Mouse (Mus musculus) right cerebral cortex, postnatal 25 days (tissue): ENCODE results near the gene Son.

Source experiments
- DNase-seq: peaks from one replicate; pipeline ENCODE4 v3.0.0; 2022

Son gene

DNA sequence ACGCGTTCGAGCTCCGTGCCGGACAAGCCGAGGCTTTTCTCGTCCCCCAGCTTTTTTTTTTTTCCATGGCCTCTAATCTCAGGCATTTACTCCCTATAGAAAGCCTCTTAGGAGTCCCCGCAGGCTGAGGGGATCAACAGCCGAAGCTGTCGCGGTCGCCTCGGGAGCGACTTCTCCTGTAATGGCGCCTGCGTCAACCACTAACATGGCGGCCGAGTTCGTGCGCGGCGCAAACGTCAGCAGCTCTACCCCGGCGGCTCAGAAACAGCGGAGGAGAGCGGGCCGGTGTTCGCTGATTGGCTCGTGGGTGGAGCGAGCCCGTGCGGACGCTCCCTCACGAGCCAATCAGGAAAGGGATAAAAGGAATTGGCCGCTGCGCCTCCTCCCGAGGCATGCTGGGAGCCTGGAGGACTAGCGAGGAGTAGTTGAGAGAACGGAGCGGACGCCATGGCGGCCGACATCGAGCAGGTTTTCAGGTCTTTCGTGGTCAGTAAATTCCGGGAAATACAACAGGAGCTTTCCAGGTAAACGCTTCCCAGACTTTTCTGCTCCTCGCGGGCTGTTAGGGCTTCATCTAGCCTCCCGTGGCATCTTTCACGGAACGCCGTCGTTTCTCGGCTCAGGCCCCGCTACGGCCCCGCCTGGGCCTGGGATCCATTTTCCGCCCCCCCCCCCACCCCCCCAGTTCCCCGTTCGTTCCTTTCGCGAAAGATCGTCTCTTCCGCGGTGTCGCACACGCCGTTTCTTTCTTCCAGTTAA lies at the start of gene Son:
Gene Son (plus strand): TSS at position 46 of the 759 bp plus-strand sequence.
- DNase-seq: peak; percentile 97

DNA sequence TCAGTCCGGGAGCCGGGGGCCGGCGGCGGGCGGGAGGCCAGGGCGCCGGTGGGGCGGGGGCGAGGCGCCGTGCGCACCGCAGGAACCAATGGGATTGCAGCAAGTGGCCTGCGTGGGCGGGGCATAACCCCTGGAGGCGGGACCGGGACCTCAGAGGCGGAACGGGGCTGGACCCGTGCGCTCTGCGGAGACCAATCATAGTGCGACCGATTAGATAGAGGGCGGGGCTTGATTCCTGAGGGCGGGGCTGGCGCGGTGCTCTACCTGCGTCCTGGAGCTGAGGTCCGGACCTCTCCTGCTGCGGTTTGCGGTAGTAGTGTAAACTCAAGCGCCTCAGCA lies 49.7 kb upstream of the Son start, which contains the start of gene Tmem50b:
Gene Tmem50b (minus strand): TSS at position 129 of the 339 bp plus-strand sequence.
- peak; percentile 99 for DNase-seq

DNA sequence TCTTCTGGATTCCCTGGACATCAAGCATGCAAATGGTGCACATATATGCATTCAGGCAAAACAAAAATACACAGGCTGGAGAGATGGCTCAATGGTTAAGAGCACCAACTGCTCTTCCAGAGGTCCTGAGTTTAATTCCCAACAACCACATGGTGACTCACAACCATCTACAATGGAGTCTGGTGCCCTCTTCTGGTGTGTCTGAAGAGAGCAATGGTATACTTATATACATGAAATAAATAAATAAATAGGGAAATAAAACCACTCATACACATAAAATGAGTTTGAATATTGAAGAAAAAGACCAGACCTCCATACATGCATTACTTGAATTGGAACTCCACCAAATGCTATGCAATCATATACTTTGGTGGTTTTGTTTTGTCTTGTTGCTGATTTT lies 48.1 kb upstream of the Son start:
- no peak for DNase-seq

DNA sequence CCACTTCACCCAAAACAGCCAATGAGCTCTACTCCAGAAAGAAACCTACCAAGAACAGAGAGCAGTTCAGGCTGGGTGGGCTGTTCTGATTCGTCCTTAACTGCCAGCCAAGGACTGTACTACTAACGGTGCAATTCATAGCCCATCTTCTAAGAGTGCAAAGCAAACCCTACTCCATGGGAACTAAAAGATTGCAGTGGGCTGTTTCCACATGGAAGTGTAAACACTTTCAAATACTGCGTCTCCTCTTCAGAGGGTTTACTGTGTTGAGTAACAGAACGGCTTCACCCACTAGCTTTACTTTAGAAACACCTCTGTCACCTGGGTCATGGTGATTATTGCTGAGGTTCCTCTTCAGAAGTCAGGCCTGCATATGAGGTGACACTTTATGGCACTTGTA lies 46.2 kb upstream of the Son start:
- no peak for DNase-seq

DNA sequence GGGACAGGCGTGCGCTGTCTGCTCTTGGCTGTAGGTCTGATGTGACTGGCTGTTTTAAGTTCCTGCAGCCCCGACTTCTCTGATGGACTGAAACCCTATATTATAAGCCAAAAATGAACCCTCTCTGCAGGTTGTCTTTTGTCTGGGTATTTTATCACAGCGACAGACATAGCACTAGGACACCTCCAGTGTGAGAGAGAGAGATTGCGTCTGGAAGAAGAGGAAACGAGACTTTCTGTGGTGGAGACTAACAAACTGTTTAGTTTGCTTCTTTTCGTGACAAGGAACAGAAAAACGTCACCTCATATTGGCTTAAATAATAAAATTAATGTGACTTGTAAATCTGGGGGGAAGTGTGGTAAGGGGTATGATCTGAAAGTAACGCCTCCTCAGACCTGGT lies 45.6 kb upstream of the Son start:
- no peak for DNase-seq

DNA sequence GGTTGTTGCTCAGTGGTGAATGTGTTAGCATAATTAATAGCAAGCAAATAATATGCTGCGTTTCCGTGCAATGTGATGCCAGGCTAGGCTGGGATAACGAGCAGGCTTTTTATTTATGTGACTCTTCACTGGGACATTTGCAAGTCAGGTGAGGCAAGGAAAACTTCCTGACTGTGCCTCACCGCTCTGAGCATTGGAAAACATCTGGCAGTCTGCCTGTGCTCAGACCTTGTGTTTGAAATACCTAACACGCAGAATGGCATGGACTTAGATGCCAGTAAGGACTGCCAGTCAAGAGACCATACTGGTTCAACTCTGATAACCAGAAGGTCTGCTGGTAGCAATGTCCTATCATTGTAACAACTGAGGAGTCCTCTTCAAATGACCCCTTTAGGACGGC lies 42.1 kb upstream of the Son start:
- no peak for DNase-seq

DNA sequence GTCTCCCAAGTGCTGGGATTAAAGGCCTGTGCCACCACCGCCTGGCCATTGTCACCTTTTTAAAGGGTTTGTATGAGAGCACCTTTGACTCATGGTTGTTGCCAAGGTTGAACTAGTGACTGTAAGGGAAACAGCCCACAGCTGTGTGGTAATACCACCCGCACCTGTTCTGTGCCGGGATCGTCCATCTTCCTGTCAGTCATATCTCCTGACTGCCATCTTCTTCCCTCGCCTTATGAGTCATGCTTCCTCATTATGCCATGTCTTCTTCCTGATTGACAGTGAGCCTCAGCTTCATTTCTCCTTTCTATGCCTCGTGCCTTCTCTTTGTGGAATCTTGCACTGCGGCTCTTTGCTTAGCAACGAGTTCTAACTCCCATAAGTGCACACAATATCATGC lies 40.3 kb upstream of the Son start:
- no peak for DNase-seq

DNA sequence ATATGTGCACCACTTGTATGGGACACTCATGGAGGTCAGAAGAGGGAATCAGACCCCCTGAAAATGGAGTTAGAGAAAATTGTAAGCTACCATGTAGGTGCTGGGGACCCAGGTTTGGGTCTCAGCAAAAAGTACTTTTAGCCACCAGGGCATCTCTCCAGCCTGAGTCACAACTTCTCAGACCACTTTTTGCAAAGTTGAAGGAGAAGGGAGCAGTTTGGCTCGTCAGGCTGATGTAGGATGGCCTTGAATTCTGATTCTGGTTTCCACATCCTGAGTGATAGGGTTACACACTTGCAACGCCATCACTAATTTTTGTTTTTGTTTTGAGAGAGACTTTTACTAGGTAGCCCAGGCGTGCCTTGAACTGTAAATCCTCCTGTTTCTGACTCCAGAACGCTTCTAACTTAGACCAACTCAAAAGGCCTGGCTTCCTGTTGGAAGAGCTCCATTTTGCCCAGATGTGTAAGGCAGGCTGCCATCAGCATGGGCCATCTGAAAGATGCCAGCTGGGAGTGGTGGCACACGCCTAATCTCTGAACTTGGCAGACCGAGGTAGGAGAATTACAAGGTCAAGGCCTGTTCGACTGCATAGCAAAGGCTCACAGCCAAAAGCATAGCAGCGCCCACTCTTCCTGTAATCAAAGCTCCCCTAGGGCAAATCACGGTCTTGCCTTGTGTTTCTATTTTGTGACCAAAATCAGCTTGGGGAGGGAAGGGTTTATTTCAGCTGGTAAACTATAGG lies 37.6 kb upstream of the Son start:
- no peak for DNase-seq

DNA sequence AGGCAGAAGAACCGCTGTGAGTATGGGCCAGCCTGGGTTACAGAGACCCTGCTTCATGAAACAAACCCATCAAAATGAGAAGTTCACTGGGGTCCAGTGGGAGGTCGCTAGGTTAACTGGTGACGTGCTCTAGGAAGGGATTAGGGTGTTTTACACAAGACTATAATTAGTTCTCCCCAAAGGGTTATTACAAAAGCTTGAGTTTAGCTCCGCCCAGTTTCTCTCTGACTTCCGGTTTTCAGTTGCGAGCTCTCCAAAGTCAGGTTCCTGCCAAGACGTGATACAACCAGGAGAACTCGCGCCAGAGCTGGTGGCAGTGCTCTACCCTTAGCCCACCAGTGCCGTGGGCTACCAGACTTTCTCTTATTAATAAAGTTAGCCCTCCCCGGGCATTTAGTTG lies 36.1 kb upstream of the Son start:
- no peak for DNase-seq

DNA sequence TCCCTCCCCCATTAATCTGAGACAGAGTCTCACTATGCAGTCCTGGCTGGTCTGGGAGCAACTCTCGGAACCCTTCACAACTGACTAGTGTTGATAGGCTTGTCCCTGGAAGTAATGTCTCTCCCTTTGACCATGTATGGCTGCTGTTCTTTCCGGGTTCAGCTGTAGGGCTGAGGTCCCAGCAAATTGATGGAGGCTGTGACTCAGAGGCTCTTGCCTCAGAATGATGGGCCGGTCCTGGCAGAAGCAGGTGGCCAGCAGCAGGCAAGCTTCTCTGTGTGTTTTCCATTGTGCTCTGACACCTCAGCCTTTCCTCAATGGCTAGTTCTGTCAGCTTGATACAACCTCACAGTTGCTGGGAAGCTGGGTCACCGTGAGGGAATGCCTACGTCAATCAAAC lies 34.8 kb upstream of the Son start:
- DNase-seq: no peak

DNA sequence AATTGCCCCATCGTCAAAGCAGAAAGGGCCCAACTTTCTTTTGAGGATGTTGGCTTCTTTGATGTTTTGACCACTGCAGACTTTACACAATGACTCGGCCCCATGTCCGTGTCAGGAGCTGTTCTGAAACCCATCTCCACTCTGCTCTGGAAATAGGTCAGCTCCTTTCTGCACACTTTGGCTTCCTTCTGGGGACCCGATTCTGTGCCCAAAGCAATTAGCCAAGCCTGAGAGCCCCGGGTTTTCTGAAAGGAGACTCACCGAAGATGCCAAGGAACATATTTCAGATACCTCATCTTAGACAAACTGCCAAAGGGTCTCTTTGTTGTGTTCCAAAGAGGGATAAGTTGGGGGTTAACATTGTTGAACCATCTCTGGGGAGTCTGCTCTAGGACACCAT lies 32.8 kb upstream of the Son start:
- no peak for DNase-seq

DNA sequence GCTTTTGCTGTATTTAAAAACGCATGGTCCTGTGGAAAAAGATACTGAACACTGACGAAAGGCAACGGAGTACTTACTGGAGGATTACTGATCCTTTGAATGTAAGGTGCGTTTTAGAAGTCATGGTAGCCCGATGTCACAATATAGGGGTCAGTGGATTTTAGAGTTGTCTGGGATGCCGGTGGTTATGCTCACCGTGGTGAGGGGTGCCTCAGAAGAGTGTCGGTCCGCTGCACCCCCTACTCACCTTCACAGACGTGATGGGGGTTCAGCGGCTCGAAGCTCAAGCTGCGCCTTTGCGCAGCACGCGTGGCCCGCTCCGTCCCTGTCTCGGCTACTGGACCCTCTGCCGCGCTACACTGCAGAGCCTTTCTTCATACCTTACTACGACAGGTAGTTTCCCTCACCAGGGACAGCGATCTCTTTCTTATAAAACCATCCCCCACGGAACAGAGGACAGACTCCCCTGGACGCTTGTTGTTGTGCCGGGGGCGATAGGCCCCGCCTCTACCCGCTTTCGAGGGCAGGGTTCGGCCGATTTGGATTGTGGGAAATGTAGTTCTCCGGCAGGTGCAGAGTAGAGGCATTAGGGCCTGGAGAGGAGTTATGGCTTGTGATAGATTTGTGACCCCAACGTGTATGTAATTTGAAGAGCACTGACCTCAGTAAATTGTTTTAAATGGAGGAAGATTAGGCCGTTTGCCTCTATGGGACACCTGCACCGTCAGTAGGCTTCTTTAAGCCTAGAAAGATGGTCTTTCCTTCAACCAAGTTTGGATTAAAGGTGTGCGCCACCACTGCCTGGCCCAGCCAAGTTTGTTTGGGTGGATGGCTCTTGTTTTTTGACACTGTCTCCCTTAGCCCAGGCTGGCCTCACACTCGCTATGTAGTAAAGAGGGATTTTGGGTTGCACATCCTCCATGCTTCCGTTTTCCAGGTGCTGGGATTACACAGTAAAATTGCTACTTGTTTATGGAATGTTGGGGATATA lies 28.5 kb upstream of the Son start, which contains the start of gene Dnajc28:
Gene Dnajc28 (minus strand): TSS at position 516 of the 991 bp plus-strand sequence.
- peak; percentile 83 for DNase-seq

DNA sequence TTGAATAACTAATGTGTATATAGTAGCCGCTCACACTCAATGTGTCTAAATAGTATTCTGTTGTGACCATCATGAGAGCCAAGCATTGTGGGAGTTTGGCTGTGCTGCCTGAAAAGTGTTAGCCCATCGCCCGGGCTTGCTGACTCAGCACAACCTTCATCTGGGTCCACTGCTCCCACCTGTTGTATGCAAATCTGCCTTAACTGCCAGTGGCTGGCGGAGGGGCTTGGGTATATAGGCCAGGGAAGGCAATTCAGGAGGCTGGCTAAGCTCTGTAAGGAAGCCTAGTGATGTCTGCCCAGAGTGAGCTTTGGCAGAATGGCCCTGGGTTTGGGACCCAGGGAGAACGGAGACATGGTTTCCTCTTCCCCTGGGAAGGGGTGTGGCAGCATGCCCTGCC lies 27.1 kb upstream of the Son start:
- DNase-seq: no peak

DNA sequence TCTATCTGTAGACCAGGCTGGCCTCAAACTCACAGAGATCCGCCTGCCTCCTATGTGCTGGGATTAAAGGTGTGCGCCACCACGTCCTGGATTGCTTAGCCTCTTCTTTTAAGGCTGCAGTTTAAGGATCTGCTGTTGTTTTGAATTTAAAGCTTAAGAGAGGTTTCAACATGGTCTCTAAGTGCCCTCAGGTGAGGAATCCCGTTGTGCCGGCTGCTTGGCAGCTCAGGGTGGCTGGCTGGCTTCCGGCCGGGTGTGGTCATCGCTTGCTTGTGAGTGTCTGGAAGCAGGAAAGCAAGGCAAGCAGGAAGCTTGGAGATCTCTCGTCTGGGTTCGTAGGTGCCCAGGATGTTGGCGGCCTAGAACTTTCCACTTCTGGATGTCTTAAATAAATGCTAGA lies 26.3 kb upstream of the Son start:
- DNase-seq: no peak

DNA sequence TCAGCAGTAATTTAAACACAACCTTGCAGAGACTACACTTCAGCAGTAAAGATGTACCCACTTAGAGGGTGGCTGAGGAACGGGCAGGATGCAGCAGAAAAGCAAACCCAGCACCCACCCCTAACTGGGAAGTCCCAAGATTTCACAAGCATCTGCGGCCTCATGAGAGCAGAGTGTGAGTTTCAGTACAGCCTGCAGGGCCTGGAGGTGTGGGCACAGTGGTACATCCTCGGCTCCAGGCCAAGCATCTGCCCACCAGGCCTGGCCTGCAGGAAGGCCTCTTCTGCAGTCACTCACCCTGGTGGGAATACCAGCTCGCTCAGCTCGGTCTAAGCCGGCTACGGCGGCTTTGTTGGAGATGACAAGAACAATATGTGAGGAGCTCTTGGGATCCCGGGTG lies 24.2 kb upstream of the Son start:
- DNase-seq: no peak

DNA sequence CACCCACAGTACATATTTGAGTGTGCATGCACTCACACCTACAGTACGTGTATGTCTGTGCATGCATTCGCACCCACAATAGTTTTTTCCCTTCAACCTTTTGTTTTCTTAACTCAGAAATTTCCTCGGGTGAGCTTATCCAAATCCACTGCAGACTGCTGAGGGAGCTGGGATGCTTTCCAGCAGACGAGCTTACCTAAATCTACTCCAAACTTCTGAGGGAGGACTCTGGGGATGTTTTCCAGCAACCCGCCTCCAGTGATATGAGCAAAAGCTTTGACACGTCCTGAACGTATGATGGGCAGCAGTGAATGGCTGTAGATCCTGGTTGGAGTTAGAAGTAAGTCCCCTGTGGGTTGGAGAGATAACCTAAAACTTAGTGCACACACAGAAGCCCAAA lies 19.5 kb upstream of the Son start:
- DNase-seq: no peak

DNA sequence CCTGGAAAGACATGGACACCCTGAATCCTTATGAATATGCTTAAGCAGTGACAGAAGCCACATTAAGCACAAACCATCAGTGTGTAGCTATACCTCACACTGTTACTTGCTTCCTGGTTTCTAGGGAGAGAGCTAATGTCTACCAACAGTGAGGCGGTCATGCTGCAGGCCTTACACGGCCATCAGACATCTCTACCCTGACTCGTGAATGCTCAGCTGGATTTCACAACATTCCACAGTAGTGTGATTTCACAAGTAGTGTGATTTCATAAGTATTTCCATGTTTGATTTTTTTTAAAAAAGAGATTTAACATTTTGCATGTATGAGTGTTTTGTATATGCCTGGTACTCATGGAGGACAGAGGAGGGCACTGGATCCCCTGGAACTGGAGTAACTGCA lies 18.6 kb upstream of the Son start:
- no peak for DNase-seq

DNA sequence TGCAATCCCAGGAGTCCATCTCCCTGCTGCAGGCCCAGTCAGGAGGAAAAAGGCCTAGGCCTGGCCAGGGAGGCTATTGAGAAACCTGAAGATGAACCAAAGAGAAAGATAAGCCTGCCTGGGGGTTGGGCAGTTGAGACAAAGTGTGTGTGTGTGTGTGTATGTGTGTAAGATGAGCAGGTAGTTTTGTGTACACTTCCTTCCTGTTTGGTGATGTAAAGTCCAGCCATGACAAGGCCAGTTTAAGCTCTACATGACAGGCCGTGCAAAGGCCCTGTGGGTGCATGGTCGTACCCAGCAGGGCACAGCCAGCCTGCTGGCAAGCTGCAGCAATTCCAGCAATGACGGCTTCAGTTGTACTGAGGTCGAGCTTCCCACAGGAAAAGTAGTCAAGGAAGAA lies 17.6 kb upstream of the Son start:
- DNase-seq: no peak

DNA sequence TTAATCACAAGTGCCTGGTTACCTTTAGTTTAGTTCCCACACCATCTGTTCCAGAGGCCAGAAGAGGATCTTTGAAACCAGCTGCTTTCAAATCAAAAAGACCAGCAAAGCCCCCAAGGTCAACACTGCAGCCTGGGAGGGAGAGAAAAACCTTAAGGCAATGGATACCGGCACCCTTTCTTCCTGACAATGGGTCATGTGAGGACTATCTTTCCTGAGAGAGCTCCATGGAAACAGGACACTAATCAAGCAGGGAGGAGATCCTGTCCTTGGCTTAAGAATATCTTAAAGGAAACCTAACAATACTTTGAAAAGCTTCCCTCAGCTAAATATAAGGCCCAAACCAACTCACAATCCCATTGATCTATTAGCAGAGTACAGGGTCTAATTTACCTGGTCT lies 16.7 kb upstream of the Son start:
- DNase-seq: no peak

DNA sequence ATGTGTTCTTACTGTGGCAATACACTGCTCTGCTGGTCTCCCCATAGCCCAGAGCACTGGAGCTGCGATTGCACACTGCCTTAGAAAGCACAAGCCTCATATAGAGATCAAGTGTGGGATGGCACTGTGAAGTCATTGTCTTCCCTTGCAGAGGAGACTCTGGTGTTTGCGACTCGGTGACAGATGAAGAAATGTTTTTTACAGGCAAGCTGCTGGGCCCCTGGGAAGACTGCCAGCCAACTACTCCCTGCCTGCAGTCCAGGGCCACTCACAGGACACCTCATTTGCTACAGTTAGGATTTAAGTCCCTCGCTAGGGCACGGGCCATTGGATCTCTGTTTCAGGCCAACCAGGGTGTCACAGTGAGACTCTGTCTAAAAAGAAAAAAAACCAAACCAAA lies 14.9 kb upstream of the Son start:
- DNase-seq: no peak

DNA sequence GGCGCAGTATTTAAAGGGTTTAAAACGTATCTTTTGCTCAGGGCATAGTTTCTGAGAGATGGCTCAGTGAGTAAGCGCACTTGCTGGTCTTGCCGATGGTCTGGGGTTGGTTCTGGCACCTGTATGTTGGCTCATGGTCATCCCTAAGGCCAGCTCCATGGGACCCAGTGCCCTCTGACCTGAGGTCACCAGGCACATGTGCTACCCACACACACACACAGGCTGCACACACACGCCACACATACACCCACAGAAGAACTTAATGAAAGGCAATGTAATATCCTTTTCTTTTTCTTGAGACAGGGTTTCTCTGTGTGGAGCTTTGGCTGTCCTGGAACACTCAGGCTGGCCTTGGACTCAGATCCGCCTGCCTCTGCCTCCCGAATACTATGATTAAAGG lies 14.4 kb upstream of the Son start:
- no peak for DNase-seq

DNA sequence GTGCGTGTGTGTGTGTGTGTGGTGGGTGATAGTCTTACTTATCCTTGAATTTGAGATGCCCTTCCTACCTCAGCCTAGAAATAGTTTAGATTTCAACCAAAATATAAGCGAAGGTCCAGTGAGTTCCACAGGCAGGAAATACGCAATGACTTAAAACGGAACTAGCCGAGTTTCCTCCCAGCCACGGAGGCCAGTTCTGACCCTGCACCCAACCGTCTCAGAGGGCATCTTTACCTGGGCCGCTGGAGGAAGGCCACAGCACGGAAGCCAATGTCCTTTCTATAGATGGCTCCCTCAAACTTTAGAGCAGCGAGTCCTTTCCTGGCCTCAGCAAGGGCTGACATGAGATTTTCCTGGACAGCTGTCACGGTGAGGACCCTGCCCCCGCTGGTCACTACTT lies 13.7 kb upstream of the Son start:
- DNase-seq: no peak

DNA sequence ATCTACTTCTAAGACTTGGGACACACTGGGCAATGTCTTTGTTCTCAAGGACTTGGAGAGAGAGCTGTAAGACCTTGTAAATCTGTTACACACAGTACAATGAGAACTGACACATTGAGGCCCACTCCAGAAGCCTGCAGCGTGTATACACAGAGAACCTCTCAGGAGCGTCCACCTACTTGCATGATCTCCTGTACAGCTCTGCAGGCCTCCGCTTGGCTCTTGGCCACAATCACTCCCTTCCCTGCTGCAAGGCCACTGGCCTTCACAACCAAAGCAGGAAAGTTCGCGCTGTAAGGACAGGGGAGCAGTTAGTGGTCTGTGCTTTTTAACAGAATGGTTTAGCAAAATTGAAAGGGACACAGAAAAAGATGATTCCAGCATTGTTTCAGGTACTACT lies 8.1 kb upstream of the Son start:
- DNase-seq: no peak

DNA sequence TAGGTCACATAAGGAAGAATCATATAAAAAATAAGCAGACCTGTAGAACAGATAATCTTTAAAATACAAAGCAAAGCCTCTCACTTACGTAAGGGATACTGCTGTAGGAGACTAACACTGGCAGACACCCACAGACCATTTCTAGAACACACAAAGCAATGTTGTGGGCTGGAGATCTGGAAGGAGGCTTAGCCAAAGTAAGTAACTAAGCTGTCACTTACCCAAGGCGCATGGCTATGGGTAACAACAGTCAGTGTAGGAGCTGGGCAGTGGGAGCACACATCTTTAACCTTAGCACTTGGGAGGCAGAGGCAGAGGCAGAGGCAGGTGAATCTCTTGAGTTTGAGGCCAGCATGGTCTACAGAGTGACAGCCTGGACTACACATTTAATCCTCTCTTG lies 7.7 kb upstream of the Son start:
- DNase-seq: no peak
